Mouse (Mus musculus) Muller cell, postnatal 12 days (primary cell): Measurements from ENCODE around the gene Ankrd11.

Source experiments
- DNase-seq: peaks from one replicate; pipeline ENCODE4 v3.0.0-alpha.2; 2015; ENCODE audit errors: inconsistent ontology term

Ankrd11 gene

GRCm38 (mm10) chr8:122961458-122961857, 80.6 kb downstream of the Ankrd11 start:
- no peak for DNase-seq

GRCm38 (mm10) chr8:122960932-122961331, 81.1 kb downstream of the Ankrd11 start:
- no peak for DNase-seq

- DNase-seq: no peak
These were observed 81.8 kb downstream of the Ankrd11 start for GRCm38 (mm10) chr8:122960323-122960722.

GRCm38 (mm10) chr8:122955997-122956396, 86.1 kb downstream of the Ankrd11 start:
- no peak for DNase-seq

- no peak for DNase-seq
These were observed 86.9 kb downstream of the Ankrd11 start for GRCm38 (mm10) chr8:122955195-122955594.

GRCm38 (mm10) chr8:122954090-122954799, 87.8 kb downstream of the Ankrd11 start:
- DNase-seq: no peak

GRCm38 (mm10) chr8:122953028-122953427, 89.0 kb downstream of the Ankrd11 start:
- DNase-seq: no peak

- DNase-seq: no peak
These were observed 90.6 kb downstream of the Ankrd11 start for GRCm38 (mm10) chr8:122951456-122951855.

GRCm38 (mm10) chr8:122949701-122950100, 92.4 kb downstream of the Ankrd11 start:
- no peak for DNase-seq

- DNase-seq: no peak
These were observed 96.3 kb downstream of the Ankrd11 start for GRCm38 (mm10) chr8:122945775-122946174.

- DNase-seq: no peak
These were observed 99.0 kb downstream of the Ankrd11 start for GRCm38 (mm10) chr8:122942803-122943713.

GRCm38 (mm10) chr8:122938591-122938990, 103.5 kb downstream of the Ankrd11 start:
- no peak for DNase-seq

- DNase-seq: peak; percentile 58
These were observed 103.9 kb downstream of the Ankrd11 start for GRCm38 (mm10) chr8:122938170-122938569.

- DNase-seq: no peak
These were observed 104.5 kb downstream of the Ankrd11 start for GRCm38 (mm10) chr8:122937545-122938053.

- DNase-seq: no peak
These were observed 106.2 kb downstream of the Ankrd11 start for GRCm38 (mm10) chr8:122935912-122936311.

GRCm38 (mm10) chr8:122935118-122935517, 107.0 kb downstream of the Ankrd11 start:
- DNase-seq: no peak

GRCm38 (mm10) chr8:122933973-122934372, 108.1 kb downstream of the Ankrd11 start:
- DNase-seq: peak; percentile 87

- no peak for DNase-seq
These were observed 109.5 kb downstream of the Ankrd11 start for GRCm38 (mm10) chr8:122932561-122932959.

GRCm38 (mm10) chr8:122931834-122932560, 110.1 kb downstream of the Ankrd11 start:
- no peak for DNase-seq

- DNase-seq: peak; percentile 47
These were observed 113.3 kb downstream of the Ankrd11 start for GRCm38 (mm10) chr8:122928631-122929224.

- no peak for DNase-seq
These were observed 114.2 kb downstream of the Ankrd11 start for GRCm38 (mm10) chr8:122927841-122928240.
